Mouse (Mus musculus) embryonic facial prominence, embryonic 14.5 days (tissue): ENCODE measurements at regions not wholly inside any gene's neighbourhood (a gene's known extent, or its start where the extent isn't known, plus 50 kb on each side); places are given as distances from the start of the nearest gene placed in this dataset. TPM values are rescaled to one million over a fixed set of nuclear protein-coding genes. Genes with fewer than 3 reads are reported as not detected.

Source experiments
- ATAC-seq: fragments of 200-750 bp; cut with Nextera tagmentation; 2 replicates; pipeline ENCODE4 v1.8.0; 2017; ENCODE audit warnings: low read depth, moderate number of reproducible peaks, moderate TSS enrichment
- DNase-seq: peaks from one replicate; pipeline ENCODE4 v3.0.0-alpha.2; 2015; ENCODE audit warnings: low spot score
- H3K27ac ChIP-seq: fragments of 300-500 bp; sonication (generic); replicated peaks from 2 replicates; pipeline ENCODE4 v1.5.1; 2014; ENCODE audit warnings: low read depth, mild to moderate bottlenecking, low read length, moderate library complexity
- H3K27me3 ChIP-seq: fragments of 300-500 bp; sonication (generic); replicated peaks from 2 replicates; pipeline ENCODE4 v1.6.1; 2014; ENCODE audit warnings: low read length; ENCODE audit not compliant: control insufficient read depth, insufficient read depth
- H3K36me3 ChIP-seq: fragments of 300-500 bp; sonication (generic); 2 replicates; pipeline ENCODE4 v1.6.1; 2014; ENCODE audit warnings: low read length, mixed read lengths; ENCODE audit not compliant: control insufficient read depth, insufficient read depth
- H3K4me1 ChIP-seq: fragments of 300-500 bp; sonication (generic); 2 replicates; pipeline ENCODE4 v1.6.1; 2014; ENCODE audit warnings: antibody characterized with exemption, low read length; ENCODE audit not compliant: control insufficient read depth, insufficient read depth
- H3K4me2 ChIP-seq: fragments of 300-500 bp; sonication (generic); 2 replicates; pipeline ENCODE4 v1.6.1; 2014; ENCODE audit warnings: low read depth, mild to moderate bottlenecking, low read length, moderate library complexity, mixed read lengths
- H3K4me3 ChIP-seq: fragments of 300-500 bp; sonication (generic); 2 replicates; pipeline ENCODE4 v1.5.1; 2014; ENCODE audit warnings: low read depth, mild to moderate bottlenecking, low read length
- H3K9ac ChIP-seq: fragments of 300-500 bp; sonication (generic); 2 replicates; pipeline ENCODE4 v1.6.1; 2014; ENCODE audit warnings: low read depth, mild to moderate bottlenecking, low read length, moderate library complexity, mixed read lengths
- H3K9me3 ChIP-seq: fragments of 300-500 bp; sonication (generic); 2 replicates; pipeline ENCODE4 v1.6.1; 2016; ENCODE audit warnings: low read length; ENCODE audit not compliant: control insufficient read depth
- WGBS: fragments of 180-500 bp; shearing (Covaris S2); extraction: QIAGEN DNeasy Blood & Tissue Kit; methylation state at CpG from one replicate; pipeline ENCODE4 v1.1.7; 2014; 5-methylcytosine and 5-hydroxymethylcytosine counted together
- microRNA-seq: library from miRNA; unstranded; fragments of <30 nt; microRNA quantifications from one replicate; pipeline ENCODE4, GENCODE M21; 2016; ENCODE audit warnings: borderline number of aligned reads

DNA sequence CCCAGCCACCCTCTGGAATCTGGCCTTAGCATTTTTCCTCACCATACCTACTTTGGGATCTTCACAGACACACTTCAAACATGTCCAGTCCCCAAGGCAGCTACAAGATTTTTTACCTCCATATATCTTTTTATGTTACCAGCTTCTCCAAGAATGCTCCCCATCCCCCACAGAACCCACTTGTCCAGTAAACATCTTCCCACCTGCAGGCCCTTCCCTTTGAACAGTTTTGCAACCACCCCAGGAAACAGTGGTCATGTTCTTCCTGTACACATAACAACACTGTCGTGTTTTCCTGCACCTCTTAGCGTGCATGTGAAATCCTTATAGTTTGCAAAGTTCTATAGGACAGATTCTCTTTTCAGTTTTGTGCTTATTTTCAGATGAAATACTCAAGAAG is 53.9 kb upstream of the Marcks start:
- Histone ChIP-seq H3K4me2 (no peak overlapping the region), H3K27ac (no peak overlapping the region), H3K27me3 (no peaks in the 10 kb centered on the region), H3K9ac (no peak overlapping the region), H3K9me3 (no peaks in the 10 kb centered on the region), H3K4me1 (no peaks in the 10 kb centered on the region), H3K36me3 (no peaks in the 10 kb centered on the region), H3K4me3 (no peak overlapping the region)
- WGBS: 81% methylated on average over 2 of the region's 2 CpGs
- DNase-seq (no peak), ATAC-seq (no peak)

DNA sequence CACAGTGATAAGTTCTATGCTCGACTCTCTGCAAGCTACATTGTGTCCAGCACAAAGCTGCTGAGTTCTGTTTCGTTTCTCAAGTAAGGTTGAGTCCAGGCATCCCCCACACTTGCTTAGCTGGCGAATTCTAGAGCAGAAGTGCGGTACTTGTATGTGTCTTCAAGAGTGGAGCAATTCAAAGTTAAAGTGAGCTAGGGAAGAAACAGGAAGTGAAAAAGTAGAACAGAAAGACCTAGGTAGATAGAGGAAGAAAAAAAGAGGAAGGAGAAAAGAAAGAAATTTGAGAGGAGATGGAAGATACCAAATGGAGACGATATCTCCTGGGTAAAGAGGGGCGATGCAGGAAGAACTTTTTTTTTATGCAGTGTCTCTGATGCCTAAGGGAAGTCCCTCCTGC is 51.4 kb upstream of the Marcks start:
- no peak for DNase-seq
- no peak overlapping the region for H3K9ac ChIP-seq
- H3K27me3 ChIP-seq: no peaks in the 10 kb centered on the region
- no peaks in the 10 kb centered on the region for H3K4me1 ChIP-seq
- no peak overlapping the region for H3K4me3 ChIP-seq
- no peak overlapping the region for H3K27ac ChIP-seq
- H3K36me3 ChIP-seq: no peaks in the 10 kb centered on the region
- no peak for ATAC-seq
- WGBS: 81% methylated on average over 6 of the region's 6 CpGs
- no peaks in the 10 kb centered on the region for H3K9me3 ChIP-seq
- no peak overlapping the region for H3K4me2 ChIP-seq

Small RNA genes lying in the stretch of these regions (microRNA-seq; reads per million reads assigned to microRNA genes)
- gene Gm24710: not detected
